31 mouse cellular contexts compared by ENCODE assay signal in genomic region chr12:53962004-53962403, GRCm38 (mm10).
DNase-seq lines count a peak whose midpoint lies in the region; ATAC-seq and TF ChIP-seq lines count a peak whose summit lies in the region.
"Had no signal": no experiment of that assay in that cellular context is flagged by ENCODE, and none has a peak within 500 bp of the region (broad histone marks: within the 10 kb centered on the region; RNA-seq: fewer than 3 reads in every experiment).

No protein-coding gene starts in this region.

- no peak overlapping the region for H3K4me2 ChIP-seq in midbrain, embryonic 12.5 days (replicated peaks)
- H3K4me2 ChIP-seq in midbrain, postnatal 0 days (ENCODE audit: low read depth, low read length, poor library complexity, severe bottlenecking), result no peak overlapping the region
- H3K4me2 ChIP-seq in hindbrain, embryonic 15.5 days, result no peak overlapping the region
- H3K4me2 ChIP-seq: embryonic facial prominence, embryonic 13.5 days; forebrain, embryonic 15.5 days; limb, embryonic 15.5 days; liver, embryonic 13.5 days had no signal

- no peak overlapping the region for H3K4me3 ChIP-seq in heart, embryonic 10.5 days
- H3K4me3 ChIP-seq in midbrain, embryonic 12.5 days, result no peak overlapping the region
- H3K4me3 ChIP-seq in midbrain, postnatal 0 days (ENCODE audit: low read depth, low read length), result no peak overlapping the region
- H3K4me3 ChIP-seq in hindbrain, embryonic 15.5 days, result no peak overlapping the region
- H3K4me3 ChIP-seq: embryonic facial prominence, embryonic 13.5 days; forebrain, embryonic 10.5 days; forebrain, embryonic 15.5 days; heart, adult 2 months; limb, embryonic 10.5 days; limb, embryonic 15.5 days; liver, embryonic 13.5 days; megakaryocyte, embryonic 14.5 days had no signal

- no peak overlapping the region for H3K9ac ChIP-seq in midbrain, embryonic 12.5 days (replicated peaks)
- H3K9ac ChIP-seq in midbrain, postnatal 0 days (replicated peaks; ENCODE audit: low read length, poor library complexity, severe bottlenecking), result no peak overlapping the region
- no peak overlapping the region for H3K9ac ChIP-seq in hindbrain, embryonic 15.5 days
- H3K9ac ChIP-seq: embryonic facial prominence, embryonic 13.5 days; forebrain, embryonic 15.5 days; limb, embryonic 15.5 days; liver, embryonic 13.5 days had no signal

- H3K36me3 ChIP-seq in heart, embryonic 10.5 days, result no peaks in the 10 kb centered on the region
- H3K36me3 ChIP-seq in midbrain, embryonic 12.5 days, result no peaks in the 10 kb centered on the region
- H3K36me3 ChIP-seq in midbrain, postnatal 0 days (ENCODE audit: insufficient read depth, low read length), result no peaks in the 10 kb centered on the region
- no peaks in the 10 kb centered on the region for H3K36me3 ChIP-seq in hindbrain, embryonic 15.5 days
- H3K36me3 ChIP-seq: embryonic facial prominence, embryonic 13.5 days; forebrain, embryonic 10.5 days; forebrain, embryonic 15.5 days; limb, embryonic 10.5 days; limb, embryonic 15.5 days; liver, embryonic 13.5 days had no signal

- TF ChIP-seq CTCF in midbrain, postnatal 0 days (IDR thresholded peaks at IDR 0.05), result no peak

- H3K4me1 ChIP-seq in heart, embryonic 10.5 days, result no peaks in the 10 kb centered on the region
- peaks cover 16% of the 10 kb centered on the region for H3K4me1 ChIP-seq in midbrain, embryonic 12.5 days
- H3K4me1 ChIP-seq in midbrain, postnatal 0 days (ENCODE audit: insufficient read depth, low read length), result no peaks in the 10 kb centered on the region
- H3K4me1 ChIP-seq in hindbrain, embryonic 15.5 days (replicated peaks), result peaks cover 10% of the 10 kb centered on the region; the same call in 1 of the 2 replicates
- H3K4me1 ChIP-seq: embryonic facial prominence, embryonic 13.5 days; forebrain, embryonic 15.5 days; limb, embryonic 10.5 days; limb, embryonic 15.5 days; liver, embryonic 13.5 days; megakaryocyte, embryonic 14.5 days had no signal

- no peaks in the 10 kb centered on the region for H3K27me3 ChIP-seq in heart, embryonic 10.5 days (ENCODE audit: insufficient read depth, poor library complexity, severe bottlenecking)
- no peaks in the 10 kb centered on the region for H3K27me3 ChIP-seq in midbrain, embryonic 12.5 days
- no peaks in the 10 kb centered on the region for H3K27me3 ChIP-seq in midbrain, postnatal 0 days (ENCODE audit: insufficient read depth, low read length)
- H3K27me3 ChIP-seq in hindbrain, embryonic 15.5 days, result no peaks in the 10 kb centered on the region
- H3K27me3 ChIP-seq: embryonic facial prominence, embryonic 13.5 days; forebrain, embryonic 15.5 days; limb, embryonic 15.5 days; liver, embryonic 13.5 days; megakaryocyte, embryonic 14.5 days had no signal

- peak; percentile 80 for ATAC-seq in midbrain, embryonic 12.5 days (ENCODE audit: low FRiP score, low read depth)
- ATAC-seq in midbrain, postnatal 0 days (ENCODE audit: low FRiP score), result no peak
- ATAC-seq in hindbrain, embryonic 15.5 days (ENCODE audit: low FRiP score, low read depth), result no peak
- ATAC-seq: CD4-positive, CD25-positive, alpha-beta regulatory T cell, adult 4 months; forebrain, embryonic 15.5 days; intestine, embryonic 16.5 days; lung, postnatal 0 days had no signal

- H3K27ac ChIP-seq in heart, embryonic 10.5 days, result no peak overlapping the region
- no peak overlapping the region; the same call in 1 of the 2 replicates for H3K27ac ChIP-seq in midbrain, embryonic 12.5 days (replicated peaks)
- H3K27ac ChIP-seq in midbrain, postnatal 0 days (ENCODE audit: low read depth, low read length), result no peak overlapping the region
- H3K27ac ChIP-seq in hindbrain, embryonic 15.5 days (replicated peaks), result peak overlapping the region; percentile 15; the same call in 1 of the 2 replicates
- H3K27ac ChIP-seq: embryonic facial prominence, embryonic 13.5 days; forebrain, embryonic 10.5 days; forebrain, embryonic 15.5 days; heart, adult 2 months; limb, embryonic 10.5 days; limb, embryonic 15.5 days; liver, embryonic 13.5 days; stomach, postnatal 0 days had no signal

- WGBS in heart, embryonic 10.5 days, result 73% methylated on average over 7 of the region's 7 CpGs
- WGBS in midbrain, embryonic 12.5 days, result 20% methylated on average over 7 of the region's 7 CpGs
- WGBS in midbrain, postnatal 0 days, result 32% methylated on average over 7 of the region's 7 CpGs
- 32% methylated on average over 7 of the region's 7 CpGs for WGBS in hindbrain, embryonic 15.5 days

- DNase-seq in heart, adult 11 months, result peak; percentile 31
- DNase-seq in heart, embryonic 10.5 days (ENCODE audit: low spot score), result no peak
- DNase-seq in midbrain, postnatal 0 days (ENCODE audit: low spot score), result no peak
- no peak for DNase-seq in B cell, adult 2 months
- no peak for DNase-seq in layer of hippocampus, postnatal 36 days
- DNase-seq: adrenal gland, postnatal 25 days; cerebellum, adult 2 months; cerebellum, postnatal 14 days; gastrocnemius, postnatal 36 days; heart, adult 2 months; heart, postnatal 14 days; kidney, adult 9 months; kidney, postnatal 10 days; liver, embryonic 13.5 days; lung, adult 18-20 months; lung, postnatal 4 days; right cerebral cortex, postnatal 4 days; thymus, adult 18-20 months; thymus, postnatal 25 days had no signal

- no peaks in the 10 kb centered on the region for H3K9me3 ChIP-seq in heart, embryonic 10.5 days
- H3K9me3 ChIP-seq in midbrain, embryonic 12.5 days, result no peaks in the 10 kb centered on the region
- H3K9me3 ChIP-seq in midbrain, postnatal 0 days (ENCODE audit: low read length), result no peaks in the 10 kb centered on the region
- H3K9me3 ChIP-seq in hindbrain, embryonic 15.5 days, result no peaks in the 10 kb centered on the region
- H3K9me3 ChIP-seq: embryonic facial prominence, embryonic 13.5 days; forebrain, embryonic 10.5 days; forebrain, embryonic 15.5 days; limb, embryonic 10.5 days; limb, embryonic 15.5 days; liver, embryonic 13.5 days; megakaryocyte, embryonic 14.5 days had no signal
